Mouse (Mus musculus): ENCODE results near the gene 1700008P02Rik. TPM values are rescaled to one million over a fixed set of nuclear protein-coding genes. Genes with fewer than 3 reads are reported as not detected.
"Not testable (repeated sequence)": the region's sequence is repeated elsewhere in the genome, so short reads cannot be mapped to it uniquely, and the experiment has no call there.

The 1700008P02Rik gene
- not detected in 2 replicates for polyA plus RNA-seq (2016; fragmentation: Nextera tagmentation; extraction: Ambion mirVana)

DNA sequence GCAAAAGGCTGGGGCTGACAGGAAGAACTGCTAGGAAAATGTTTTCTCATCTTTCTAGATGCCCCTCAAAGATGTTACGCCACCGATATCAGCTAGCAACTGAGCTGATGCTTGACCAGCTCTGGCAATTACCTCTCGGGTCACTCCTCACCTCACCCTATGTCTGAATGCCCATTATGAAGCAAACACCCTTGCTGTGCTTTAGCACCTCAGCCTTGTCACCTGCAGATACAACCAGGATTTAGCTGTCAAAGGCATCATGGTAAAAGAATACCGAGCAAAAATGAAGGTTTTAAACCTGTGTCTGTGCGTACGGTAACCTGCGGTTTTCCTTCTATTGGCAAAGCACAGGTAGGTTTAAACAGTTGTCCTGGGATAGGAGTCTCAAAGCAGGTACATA, at the start of gene 1700008P02Rik:
Gene 1700008P02Rik (minus strand): TSS at position 101 of the 400 bp plus-strand sequence.
- Histone ChIP-seq H3K9ac (no peak within 1 kb of the TSS), H3K27me3 (replicated peaks) (no peaks in the 10 kb centered on the region), H3K4me2 (no peak within 1 kb of the TSS), H3K36me3 (no peaks in the 10 kb centered on the region), H3K4me1 (no peaks in the 10 kb centered on the region), H3K9me3 (replicated peaks) (no peaks in the 10 kb centered on the region), H3K27ac (no peak within 1 kb of the TSS), H3K4me3 (no peak within 1 kb of the TSS)
- ATAC-seq, result no peak
- WGBS (ENCODE audit: insufficient replicate concordance), result 82% methylated on average over 7 of the region's 7 CpGs

DNA sequence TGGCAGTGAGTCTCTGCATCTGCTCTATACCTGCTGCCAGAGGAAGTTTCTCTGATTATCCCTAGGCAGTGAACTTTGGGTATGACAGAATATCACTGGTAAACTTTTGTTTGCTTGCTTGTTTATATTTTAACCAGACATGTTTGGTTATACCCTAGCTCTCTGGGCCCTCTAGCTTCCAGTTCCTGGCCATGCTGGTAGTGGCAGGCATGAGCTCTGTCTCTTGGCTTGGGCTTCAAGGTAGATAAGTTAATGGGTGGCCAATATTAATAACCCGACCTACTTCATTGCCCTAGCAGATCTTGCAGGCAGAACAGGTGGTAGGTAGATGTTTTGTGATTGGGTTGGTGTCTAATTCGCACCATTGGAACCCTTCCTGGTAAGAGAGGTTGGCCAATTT, 29.2 kb upstream of the 1700008P02Rik start:
- no peak overlapping the region for H3K27ac ChIP-seq
- no peak overlapping the region for H3K4me2 ChIP-seq
- no peak overlapping the region for H3K4me3 ChIP-seq
- ATAC-seq, result no peak
- H3K27me3 ChIP-seq (replicated peaks), result no peaks in the 10 kb centered on the region
- H3K4me1 ChIP-seq, result no peaks in the 10 kb centered on the region
- H3K36me3 ChIP-seq, result no peaks in the 10 kb centered on the region
- 50% methylated on average over 2 of the region's 2 CpGs for WGBS (ENCODE audit: insufficient replicate concordance)
- H3K9ac ChIP-seq, result no peak overlapping the region
- no peaks in the 10 kb centered on the region for H3K9me3 ChIP-seq (replicated peaks)

DNA sequence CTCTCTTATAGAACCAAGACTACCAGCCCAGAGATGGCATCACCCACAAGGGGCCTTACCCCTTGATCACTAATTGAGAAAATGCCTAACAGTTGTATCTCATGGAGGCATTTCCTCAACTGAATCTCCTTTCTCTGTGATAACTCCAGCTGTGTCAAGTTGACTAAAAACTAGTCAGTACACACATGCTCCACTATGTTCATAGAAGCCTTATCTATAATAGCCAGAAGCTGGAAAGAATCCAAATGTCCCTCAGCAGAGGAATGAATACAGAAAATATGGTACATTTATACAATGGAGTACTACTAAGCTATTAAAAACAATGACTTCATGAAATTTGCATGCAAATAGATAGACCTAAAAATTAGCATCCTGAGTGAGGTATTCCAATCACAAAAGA, 17.9 kb upstream of the 1700008P02Rik start:
- H3K4me2 ChIP-seq; H3K4me1 ChIP-seq; ATAC-seq; H3K36me3 ChIP-seq; H3K27ac ChIP-seq; H3K9me3 ChIP-seq (replicated peaks); H3K4me3 ChIP-seq; H3K27me3 ChIP-seq (replicated peaks); H3K9ac ChIP-seq: not testable (repeated sequence)

DNA sequence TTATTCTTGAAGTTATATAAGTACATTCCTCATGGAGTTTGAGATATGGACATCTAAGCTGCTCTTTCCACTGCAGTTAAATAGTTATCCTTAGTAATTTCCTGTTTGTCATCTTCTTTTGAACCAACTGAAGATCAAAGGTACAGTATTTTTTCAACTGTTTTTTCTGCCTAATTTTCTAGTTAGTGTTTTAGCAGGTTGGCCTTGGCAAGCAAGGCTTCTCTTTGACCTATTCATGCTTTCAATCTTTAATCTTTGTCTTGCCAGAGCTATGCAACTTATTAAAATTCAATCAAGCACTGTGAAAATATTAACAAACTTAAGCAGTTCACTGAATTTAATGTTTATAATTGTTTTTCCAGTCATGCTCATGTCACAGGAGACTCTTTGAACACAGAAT, 14.0 kb upstream of the 1700008P02Rik start:
- H3K36me3 ChIP-seq, result no peaks in the 10 kb centered on the region
- no peak overlapping the region for H3K4me3 ChIP-seq
- H3K9me3 ChIP-seq (replicated peaks), result no peaks in the 10 kb centered on the region
- no peak overlapping the region for H3K27ac ChIP-seq
- no peak overlapping the region for H3K9ac ChIP-seq
- H3K4me1 ChIP-seq, result no peaks in the 10 kb centered on the region
- no peaks in the 10 kb centered on the region for H3K27me3 ChIP-seq (replicated peaks)
- ATAC-seq, result no peak
- H3K4me2 ChIP-seq, result no peak overlapping the region

DNA sequence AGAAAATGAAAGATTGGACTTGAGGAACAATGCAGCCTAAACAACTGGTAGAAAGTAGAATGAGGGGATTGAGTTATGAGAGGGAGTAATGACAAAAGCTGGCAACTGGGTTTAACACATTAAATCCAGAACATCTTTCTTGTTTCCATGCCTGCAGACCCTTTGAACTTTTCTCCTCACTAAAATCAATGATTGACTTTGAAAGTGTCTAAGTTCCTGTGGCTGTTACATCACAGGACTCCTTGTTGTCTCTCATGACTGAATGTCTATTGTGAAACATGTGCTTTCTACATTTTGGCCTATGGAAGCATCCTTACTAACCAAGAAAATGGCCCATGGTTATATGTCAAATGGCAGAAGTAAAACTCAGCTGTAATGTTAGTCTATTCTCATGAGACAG, 2.4 kb downstream of the 1700008P02Rik start:
- Histone ChIP-seq H3K36me3 (no peaks in the 10 kb centered on the region), H3K9ac (no peak overlapping the region), H3K27me3 (replicated peaks) (no peaks in the 10 kb centered on the region), H3K27ac (no peak overlapping the region), H3K4me3 (no peak overlapping the region), H3K9me3 (replicated peaks) (no peaks in the 10 kb centered on the region), H3K4me1 (no peaks in the 10 kb centered on the region), H3K4me2 (no peak overlapping the region)
- ATAC-seq, result no peak
